Mouse (Mus musculus) spleen, adult 2 months (tissue): ENCODE data around the gene Dip2b.
A peak's percentile ranks its signal among the peaks of the same experiment; 100 is the strongest.

Experiments used
- CTCF ChIP-seq: fragments of 200-500 bp; IDR thresholded peaks from 2 replicates; pipeline ENCODE4 v1.5.1; 2011; ENCODE audit warnings: mild to moderate bottlenecking, inconsistent platforms; ENCODE audit not compliant: insufficient read depth, insufficient read length, insufficient replicate concordance; ENCODE audit errors: extremely low read depth
- POLR2A ChIP-seq: fragments of 200-500 bp; IDR thresholded peaks from 2 replicates; pipeline ENCODE4 v1.6.1; 2011; ENCODE audit warnings: low read depth, low read length, inconsistent platforms

DNA sequence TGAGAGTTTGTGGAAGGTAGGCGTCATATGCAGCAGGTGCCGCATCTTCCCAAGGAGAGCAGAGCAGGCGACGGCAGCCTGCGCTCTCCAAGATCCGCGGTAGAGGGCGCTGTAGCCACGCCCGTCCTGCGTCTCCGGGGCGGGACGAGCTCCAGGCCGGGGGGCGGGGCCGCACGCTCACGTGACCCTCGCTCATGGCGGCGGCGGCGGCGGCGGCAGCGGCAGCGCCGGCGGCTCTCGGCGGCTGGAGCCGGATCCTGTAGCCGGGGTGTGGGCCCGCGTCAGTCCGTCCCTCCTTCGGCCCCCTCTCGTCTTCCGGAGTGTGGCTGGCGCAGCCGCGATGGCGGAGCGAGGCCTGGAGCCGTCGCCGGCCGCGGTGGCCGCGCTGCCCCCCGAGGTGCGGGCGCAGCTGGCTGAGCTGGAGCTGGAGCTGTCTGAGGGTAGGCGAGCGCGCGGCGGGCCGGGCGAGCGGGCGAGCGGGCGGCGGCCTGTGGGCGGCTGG is at the start of gene Dip2b:
- TF ChIP-seq CTCF (peak; percentile 99), POLR2A (no peak; the same call in 1 of the 2 replicates)
